Mouse (Mus musculus) spleen, adult 12 weeks (tissue): ENCODE results near the gene Tbc1d17.

Source experiments
- DNase-seq: peaks from one replicate; pipeline ENCODE4 v3.0.0; 2022; ENCODE audit warnings: low spot score

Gene Tbc1d17

DNA sequence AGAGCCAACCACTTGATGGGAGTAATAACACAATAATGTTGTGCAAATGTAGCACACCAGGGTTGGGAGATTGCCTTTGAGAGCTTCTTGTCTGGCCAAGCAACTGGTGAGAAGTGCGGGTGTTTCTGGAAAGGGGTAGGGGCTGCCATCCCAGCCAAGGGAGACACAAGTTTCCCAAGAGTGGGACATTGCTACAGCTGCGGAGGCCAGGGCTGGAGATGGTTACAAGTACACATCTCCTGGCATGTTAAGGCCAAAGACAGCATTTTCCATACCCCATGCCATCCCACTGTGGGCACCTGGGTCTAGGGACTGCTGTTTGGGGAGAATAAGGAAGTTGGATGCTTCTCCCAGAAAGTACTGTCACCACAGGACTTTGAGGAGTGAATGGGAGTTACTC, 4.2 kb upstream of the Tbc1d17 start:
- no peak for DNase-seq

DNA sequence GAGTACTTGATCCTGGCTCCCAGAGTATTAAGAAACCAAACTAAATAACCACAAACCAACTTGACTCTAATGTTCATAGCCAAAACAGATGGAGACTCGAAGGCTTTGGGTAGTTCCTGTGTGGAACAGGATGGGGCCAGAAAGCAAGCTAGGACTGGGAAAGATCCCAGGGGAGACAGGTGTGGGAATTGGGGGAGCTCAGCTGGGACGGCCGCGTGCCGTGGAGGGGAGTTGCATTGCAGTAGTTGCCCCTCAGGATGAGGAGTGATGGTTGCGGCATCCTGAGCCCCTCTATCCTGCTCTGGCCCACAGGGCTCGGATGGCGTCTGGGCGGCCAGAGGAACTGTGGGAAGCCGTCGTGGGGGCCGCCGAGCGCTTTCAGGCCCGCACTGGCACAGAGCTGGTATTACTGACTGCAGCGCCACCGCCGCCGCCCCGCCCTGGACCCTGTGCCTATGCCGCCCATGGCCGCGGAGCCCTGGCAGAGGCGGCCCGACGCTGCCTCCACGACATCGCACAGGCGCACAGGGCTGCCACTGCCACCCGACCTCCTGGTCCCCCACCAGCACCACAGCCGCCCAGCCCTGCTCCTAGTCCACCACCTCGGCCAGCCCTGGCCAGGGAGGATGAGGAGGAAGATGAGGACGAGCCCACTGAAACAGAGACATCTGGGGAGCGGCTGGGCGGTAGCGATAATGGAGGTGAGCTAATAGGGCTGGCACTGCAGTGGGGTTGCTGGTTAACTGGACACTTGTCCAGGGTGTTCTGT, 3.6 kb upstream of the Tbc1d17 start:
- no peak for DNase-seq

DNA sequence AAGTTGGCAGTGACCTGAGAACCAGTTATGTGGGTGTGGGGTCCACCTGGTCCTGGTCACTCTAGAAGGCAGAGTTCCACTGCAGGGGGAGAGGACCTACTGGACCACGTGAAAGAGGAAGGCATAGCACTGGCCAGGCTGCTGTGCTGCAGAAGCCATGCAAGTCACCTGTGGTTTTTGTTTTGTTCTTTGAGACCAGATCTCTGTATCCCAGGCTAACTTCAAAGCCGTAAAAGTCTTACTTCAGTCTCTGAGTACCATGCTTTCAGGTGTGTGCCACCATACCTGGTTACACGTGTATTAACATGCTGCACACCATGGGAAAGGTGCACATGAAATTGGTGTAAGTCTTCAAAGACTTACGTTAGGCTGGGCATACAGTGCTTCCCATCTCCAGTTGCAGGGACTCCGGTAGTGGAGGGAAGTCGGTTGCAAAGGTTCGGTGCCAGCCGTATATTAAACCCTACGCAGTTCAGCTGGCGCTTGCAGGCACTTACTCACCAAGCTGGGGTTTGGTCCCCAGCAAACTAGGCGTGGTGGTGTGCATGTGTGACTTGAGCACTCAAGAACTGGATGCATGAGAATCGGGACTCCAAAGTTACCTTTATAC, 2.9 kb upstream of the Tbc1d17 start:
- no peak for DNase-seq

DNA sequence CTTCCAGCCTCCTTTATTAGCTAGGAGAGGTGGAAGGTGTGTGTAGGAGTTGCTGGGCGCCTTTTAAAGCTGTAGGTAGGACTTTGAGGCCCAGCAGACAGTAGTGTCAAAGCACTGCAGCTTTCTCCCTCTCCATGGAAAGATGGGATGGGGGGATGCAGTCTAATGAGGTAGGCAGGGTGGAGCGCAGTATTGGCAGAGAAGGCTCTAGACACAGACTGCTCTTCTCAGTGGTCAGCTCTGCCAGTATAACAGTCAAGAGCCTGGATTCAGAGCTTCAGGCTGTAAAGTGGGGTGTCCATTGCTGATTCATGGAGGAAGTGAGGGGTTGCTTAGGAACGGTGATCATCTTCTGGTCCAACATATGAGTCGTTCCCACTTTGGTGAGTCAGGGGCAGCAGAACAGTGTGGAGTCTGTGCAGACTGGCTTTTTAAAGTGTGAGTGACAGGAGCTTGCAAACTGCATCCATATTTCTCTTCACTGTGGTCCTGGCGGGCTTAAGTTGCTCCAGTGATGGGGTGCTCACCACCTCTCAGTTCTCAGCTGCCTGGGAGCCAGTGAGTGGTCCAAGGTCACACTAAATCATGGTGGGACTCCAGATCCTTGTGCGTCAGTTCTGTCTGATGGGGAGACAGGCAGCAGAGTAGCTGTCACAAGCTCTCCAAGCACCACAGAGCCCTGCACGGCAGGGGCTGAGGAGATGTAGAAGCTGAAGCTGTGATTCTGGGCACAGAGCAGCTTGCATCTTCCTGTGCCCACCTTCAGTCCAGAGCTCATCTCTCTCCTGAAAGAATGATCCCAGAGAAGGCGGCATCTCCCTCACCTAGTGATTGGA, 2.1 kb upstream of the Tbc1d17 start:
- no peak for DNase-seq

DNA sequence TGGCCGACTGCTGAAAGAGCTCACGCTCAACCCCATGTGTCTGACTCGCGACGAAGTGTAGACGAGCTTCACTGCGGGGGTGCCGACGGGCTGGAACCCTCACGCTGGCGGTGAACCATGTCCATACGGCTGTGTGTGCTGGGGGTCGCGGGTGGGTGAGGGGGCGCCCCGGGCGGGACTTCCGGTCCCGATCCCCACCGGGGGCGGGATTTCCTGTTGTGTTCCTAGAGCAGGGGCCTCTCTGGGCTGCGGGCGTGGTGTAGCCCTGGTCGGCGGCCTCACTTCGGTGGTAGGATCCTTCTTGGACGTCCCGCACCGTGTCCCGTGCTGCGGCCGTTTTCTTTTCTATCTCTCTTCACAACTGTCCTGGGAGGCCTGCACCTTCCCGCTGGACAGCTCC, 1.3 kb upstream of the Tbc1d17 start:
- DNase-seq, result no peak

DNA sequence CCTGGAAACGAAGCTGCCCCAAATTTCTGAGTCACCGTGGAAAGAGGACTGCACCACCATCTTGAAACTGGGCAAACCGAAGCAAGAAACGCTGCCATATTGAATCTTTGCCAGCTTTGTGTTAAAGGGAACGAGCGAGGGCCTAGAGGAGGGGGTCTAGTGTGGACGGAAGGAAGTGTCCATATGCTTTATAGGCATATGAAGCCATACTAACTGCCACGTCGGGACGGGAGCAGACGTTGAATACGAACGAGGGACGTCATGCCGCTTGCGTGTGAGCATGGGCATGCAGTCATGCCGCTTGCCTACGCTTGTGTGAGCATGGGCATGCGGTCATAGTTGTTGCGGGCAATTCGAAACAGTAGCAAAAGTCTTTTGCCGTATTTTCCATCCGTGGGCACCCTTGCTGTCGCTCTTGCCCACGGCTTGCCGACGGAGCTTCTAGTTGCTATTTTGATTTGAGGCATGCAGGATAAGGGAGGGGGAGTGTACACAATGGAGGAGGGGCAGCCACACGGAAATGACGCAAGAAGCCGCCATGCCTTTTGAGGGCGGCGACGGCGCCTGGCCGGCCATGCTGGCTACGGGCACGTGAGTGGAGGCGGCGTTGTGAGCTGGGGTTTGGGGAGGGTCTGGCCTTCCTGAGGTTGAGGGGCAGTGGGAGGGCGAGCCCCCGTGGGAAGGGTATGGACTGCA, 685 bp upstream of the Tbc1d17 start:
- DNase-seq, result peak; percentile 83

DNA sequence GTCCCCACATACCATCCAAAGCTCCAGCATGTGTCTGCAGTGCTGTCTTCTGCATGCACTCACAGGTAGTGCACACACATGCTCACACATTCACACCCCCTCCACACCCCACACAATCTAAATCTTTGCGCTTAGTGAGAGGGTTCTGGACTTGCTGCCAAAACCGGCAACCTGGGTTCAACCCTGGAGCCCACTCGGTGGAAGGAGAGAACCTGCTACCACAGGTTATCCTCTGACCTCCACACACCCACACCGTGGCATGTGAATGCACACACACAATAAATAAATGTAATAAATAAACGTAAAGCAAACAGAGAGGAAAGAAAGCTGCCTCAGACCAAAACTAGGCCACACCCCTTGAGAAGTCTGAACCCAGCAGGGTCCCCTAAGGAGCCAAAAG, 1.1 kb downstream of the Tbc1d17 start:
- DNase-seq, result no peak

DNA sequence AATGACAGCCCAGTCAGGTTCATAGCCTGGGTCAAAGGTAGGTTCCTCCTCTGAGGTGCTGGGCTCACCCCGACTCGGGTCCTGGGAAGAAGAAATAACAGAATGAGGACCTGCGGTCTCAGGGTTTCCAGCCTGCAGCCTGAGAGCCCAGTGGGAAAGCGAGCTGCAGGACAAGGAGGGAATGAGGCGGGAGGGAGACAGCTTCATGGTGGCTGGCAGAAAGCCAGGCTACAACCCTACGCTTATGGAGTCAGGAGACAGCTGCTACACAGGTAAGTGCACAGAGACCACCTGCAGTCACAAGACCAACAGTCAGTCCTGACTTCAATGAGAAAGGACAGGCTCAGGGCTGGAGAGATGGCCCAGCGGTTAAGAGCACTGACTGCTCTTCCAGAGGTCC, 2.1 kb downstream of the Tbc1d17 start:
- no peak for DNase-seq

DNA sequence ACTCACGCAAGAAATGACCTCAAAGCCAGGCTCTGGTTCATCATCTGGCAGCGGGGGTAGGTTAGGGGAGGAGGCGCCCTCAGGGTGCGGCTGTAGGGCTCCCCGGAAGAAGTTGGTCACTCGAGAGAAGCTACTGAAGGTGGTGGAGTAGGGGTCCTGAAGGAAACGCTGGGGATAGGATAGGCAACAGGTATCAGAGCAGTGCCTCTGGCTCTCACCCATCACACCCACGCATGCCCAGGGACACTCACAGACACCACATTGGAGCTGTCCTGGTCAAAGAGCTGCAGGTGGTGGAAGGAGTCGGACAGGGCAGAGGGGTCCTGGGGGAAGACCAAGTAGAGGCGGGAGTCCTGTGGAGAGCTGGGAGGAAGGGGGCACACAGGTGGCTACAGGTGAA, 3.9 kb downstream of the Tbc1d17 start:
- DNase-seq, result no peak

DNA sequence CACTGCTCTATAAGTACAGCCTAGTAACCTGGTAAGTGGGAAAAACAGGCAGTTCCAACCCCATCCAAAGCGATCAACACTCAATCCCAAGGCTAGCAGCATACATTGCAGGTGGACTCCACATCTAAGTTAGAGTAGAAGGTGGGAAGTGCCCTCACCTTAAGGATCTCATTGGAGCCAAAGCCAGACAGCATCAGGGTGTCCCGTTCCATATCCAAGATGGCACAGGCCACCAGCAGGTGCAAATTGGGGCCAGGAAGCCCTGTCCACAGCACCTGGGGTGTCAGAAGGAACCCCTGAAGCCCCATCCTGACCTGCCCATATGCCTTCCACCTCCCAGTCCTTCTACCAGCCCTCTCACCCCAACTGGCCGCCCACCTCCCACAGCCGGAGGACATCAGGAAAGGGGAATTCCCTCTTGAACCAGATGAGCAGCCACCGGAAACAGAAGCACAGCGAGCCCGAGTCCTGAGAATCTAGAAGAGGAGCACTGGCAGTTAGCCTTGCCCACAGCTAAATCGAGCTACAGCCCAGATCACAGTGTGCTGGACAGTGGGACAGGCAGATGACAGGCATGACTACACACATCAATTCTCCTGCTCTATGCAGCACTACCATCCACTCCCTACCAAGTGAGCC, 6.9 kb downstream of the Tbc1d17 start:
- no peak for DNase-seq

DNA sequence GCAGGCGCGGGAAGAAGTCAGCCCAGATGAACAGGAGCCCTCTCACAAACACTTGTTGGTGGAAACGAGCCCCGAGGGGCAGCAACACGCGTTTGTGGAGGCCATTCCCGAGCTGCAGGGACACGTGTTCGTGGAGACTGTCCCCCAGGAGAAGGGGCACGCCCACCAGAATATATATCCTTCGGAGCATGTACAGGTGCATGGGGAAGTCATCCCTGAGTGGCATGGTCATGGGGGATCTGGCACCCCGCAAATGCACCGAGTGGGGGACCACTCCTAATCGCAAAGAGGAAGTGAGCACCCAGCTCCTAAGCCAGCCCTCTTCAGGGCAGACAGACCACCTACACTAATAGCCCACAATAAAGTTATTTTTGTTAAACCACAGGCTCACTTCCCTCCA, 8.5 kb downstream of the Tbc1d17 start:
- DNase-seq, result no peak

DNA sequence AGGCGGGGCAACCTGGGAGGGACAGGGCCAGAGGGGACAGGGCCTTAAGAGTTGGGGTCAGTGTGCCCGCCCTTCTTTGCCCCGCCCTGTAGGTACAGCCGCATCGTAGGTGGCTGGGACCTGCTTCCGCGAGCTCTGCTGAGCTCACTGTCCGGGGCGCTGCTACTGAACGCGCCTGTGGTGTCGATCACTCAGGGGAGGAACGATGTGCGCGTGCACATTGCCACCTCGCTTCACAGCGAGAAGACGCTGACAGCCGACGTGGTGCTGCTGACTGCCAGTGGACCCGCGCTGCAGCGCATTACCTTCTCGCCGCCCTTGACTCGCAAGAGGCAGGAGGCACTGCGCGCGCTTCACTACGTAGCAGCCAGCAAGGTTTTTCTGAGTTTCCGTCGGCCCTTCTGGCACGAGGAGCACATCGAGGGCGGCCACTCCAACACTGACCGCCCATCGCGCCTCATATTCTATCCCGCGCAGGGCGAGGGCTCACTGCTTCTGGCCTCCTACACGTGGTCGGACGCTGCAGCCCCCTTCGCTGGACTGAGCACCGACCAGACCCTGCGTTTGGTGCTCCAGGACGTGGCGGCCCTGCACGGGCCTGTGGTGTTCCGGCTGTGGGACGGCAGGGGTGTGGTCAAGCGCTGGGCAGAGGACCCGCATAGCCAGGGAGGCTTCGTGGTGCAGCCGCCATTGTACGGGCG, 9.2 kb downstream of the Tbc1d17 start:
- DNase-seq, result no peak

DNA sequence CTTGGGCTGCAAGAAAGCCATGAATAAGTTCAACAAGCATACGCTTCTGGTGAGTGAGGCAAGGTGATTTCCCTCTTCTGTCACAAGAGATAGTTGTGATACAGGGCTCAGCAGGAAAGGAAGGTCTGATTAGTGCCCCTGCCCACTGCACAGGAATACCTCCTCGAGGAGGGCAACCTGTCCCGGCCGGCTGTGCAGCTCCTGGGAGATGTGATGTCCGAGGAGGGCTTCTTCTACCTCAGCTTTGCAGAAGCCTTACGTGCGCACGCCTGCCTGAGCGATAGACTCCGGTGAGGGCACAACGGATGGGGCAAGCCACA, 9.7 kb downstream of the Tbc1d17 start:
- DNase-seq, result no peak

DNA sequence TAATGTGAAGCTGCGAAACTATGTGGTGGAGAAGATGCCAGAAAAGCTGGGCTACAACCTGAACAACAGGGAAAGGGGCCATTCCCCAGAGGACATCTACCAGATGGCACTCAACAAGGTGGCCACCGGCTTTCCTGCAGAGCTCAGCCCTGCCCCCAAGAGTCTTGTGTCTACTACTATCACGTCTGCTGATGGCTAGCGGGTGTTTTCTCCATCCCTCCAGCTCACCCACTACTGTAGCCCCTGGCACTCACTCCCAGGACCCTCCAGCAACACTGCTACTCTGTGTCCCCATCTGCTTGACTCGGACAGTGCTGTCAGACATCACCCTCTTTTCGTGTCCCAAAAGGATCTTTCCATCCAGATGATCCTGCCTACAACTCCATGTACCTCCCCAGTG, 10.8 kb downstream of the Tbc1d17 start:
- DNase-seq, result no peak

DNA sequence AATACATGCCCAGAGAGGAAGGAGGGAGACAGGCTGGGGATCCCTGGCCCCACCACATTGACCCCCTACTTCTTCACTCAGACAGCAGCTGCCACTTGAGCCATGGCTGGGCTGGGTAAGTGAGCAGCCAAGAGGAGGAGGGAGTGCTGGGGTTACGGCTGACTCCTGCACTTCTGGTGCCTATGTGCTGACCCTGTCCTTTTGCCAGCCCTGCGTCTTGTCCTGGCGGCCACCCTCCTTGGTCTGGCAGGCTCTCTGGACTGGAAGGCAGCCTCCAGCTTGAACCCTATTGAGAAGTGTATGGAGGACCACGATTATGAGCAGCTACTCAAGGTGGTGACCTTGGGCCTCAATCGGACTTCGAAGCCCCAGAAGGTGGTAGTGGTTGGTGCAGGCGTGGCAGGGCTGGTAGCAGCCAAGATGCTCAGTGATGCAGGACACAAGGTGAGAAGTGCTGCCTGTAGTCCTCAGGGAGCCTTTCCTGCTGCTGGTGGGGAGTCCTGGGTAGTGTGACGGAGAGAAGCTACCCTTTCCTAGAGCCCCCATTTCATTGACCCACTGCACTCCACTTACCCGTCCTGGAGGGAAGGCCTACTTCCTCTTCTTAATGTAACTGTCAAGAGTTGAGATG, 12.3 kb downstream of the Tbc1d17 start:
- DNase-seq, result no peak

DNA sequence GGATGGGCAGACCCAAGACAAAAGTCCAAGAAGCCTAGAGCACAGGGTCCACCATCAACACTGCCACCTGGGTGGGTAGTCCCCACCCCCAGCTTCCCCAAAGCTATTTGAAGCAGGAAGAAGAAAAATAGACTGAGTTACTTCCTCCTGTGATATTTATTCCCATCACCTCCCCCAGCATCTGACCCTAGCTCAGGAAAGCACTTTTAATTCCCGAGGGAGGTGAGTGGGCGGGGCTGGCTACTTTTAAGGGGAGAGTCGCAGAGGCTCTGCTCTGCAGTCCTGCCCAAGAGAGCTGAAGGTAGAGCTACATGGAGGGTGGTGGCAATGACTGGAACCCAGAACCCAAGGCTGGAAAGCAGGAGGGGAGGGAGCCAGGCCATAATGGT, 12.9 kb downstream of the Tbc1d17 start:
- no peak for DNase-seq

DNA sequence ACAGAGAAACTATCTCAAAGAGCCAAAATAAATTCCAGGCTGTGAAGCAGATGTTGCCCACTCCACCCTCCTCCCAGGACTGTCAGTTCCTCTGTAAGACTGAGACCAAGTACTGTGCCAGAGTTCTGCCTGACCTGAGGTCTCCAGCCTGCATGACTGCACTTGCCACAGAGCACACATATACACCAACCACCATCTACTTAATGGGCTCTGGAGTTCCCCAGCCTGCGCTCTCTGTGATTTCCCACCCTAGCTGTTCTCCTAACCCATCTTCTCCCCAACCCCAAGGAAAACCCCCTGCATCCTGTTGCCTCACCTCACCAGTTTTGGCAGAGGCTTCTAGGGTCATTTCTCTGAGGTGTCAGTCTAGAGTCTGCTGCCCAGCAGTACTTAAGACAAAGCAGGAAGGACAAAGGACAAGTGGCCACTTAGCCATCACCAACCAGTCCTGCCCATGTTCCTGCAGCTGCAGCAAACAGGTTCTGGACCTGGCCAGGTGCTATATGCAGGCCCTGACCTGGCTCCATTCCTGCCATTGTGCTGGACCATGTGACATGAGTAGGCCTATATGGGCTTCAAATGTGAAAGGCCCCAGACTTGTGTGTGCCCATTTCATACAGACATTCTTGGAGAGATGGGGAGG, 13.4 kb downstream of the Tbc1d17 start:
- no peak for DNase-seq

DNA sequence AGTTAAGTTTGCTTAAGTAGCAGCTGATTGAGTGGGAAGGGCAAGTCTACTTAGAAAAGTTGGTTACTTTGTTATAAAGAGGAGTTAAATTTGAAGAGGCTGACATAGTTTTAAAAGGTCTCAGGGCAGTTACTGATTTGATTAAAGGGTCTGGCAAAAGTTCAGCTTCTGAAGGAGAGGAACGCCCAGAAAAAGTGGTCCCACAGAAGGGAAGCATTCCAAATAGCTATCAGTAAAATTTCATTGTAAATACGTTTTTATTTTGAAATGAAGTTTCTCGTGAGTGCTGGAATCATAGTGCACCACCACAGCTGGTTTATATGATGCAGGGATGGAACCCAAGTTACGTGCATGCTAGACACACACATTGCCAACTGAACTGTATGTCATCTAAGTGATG, 16.1 kb downstream of the Tbc1d17 start:
- no peak for DNase-seq

DNA sequence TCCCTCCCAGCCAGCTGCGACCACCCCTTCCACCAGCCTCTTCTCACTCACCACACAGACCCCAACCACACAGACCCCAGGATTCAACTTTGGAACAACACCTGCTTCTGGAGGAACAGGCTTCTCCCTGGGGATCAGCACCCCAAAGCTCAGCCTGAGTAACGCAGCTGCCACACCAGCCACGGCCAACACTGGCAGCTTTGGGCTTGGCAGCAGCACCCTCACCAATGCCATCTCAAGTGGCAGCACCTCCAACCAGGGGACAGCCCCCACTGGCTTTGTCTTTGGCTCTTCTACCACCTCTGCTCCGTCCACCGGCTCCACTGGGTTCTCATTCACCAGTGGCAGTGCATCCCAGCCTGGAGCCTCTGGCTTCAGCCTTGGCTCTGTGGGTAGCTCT, 20.2 kb downstream of the Tbc1d17 start:
- DNase-seq, result no peak

DNA sequence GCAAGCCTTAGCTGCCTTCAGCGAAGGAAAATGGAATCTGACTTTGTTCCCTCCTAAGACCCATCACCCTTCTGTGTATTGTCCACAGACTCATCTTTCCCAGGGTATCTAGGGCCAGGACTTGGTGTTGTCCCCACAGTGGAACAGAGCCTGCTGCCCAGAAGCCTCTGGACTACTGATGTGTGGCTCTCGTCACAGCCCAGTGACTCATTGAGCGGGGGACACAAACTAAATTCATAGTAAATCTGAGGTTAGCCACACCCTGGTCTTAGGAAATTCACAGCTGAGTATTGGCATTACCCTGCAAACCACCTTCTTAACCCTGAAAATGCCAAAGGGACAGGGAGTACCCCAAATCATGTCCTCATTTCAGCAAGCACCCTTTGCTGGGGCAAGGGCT, 22.1 kb downstream of the Tbc1d17 start:
- DNase-seq, result no peak

DNA sequence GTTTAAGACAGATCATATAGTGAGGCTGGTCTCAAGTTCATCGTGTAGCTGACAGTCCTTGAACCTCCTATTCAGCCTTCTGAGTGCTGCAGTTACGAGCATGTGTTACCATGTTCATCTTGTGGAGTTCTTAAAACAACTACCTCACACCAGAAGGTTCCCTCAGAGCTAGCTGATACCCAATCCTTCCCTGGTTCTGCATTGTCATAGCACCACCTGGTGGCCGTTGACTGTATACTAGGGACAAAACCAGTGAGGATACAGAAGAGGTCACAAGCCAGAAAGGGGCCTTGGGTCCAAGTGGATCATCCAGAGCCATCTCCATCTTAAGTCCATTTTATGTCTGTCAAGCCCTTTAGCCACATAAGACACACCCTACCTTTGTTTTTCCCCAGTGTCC, 24.0 kb downstream of the Tbc1d17 start:
- peak; percentile 65 for DNase-seq
